Mouse (Mus musculus) activated CD4-positive, CD25-positive, alpha-beta regulatory T cell (primary cell): ENCODE measurements around the gene Panx3. TPM values are rescaled to one million over a fixed set of nuclear protein-coding genes. Genes with fewer than 3 reads are reported as not detected.

Experiments used
- polyA plus RNA-seq, 2 experiments: library from polyadenylated mRNA; unstranded; fragments of 100-300 nt; shearing (Covaris generic); gene quantifications; one replicate each; pipeline ENCODE4 v1.2.1; 2017

The Panx3 gene
- polyA plus RNA-seq: not detected

DNA sequence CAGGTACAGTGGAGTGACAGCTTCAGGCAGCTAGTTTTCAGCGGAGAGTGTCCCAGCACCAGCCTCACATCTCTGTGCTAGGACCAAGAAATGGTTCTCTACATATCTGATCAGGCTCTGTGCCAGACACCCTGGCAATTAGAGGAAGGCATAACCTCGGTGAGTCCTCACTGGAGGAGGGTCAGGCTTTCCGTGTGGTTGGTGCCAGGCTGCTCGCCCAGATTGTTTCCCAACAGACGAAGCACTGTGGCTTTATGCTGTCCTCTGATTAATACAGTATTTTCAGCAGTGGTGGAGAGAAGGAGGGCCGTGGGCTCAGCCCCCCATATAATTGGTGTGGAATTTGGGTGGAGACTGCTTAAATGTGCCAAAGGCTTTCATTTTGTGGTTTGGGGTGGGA is at the start of gene Panx3:
Gene Panx3, minus strand, starts transcription at position 121 of the 400 bp plus-strand sequence.

DNA sequence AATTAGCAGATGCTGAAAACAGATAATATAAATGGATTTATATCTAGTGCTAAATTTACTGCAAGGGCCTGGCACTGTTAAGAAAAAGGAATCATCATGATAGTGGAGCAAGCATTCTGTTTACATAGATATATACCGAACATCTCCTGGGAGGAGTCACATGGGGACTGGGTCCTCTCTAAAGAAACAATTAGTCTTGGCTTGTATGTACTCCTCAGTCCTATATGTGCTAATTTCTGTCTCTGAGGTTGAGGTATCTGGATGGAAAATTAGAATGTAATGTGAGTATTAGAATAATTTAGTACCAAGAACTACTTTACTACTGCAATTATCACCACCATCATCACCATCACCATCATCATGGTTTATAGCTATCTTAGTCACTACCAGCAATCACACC is 47.1 kb upstream of the Panx3 start, which contains the start of gene Olfr160:
Gene Olfr160, minus strand, starts transcription at position 101 of the 400 bp plus-strand sequence.

DNA sequence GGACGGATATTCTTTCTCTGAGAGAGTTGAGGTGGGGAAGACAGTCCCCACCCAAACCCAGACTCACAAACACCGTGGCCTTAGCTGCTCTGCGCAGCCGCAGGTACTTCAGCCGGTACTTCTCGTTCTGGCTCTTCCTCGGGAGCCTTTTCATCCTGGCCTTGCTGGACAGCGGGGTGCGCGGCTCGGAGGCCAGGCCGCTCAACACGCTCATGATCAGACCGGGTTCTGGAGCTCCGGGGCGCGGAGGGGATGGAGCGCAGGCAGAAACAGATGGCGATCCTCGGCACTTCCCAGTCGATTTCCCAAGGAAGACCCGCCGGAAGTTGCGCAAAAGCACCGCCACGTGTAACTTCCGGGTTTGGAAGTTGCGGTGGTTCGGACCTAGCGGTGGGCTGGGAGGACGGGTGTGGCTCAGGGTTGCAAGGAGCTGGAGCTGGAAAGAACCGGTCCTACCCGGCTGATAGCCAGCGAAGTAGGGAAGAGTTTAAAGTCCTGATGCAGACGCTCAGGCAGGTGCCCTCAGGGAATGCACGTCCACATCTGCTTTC is 12.0 kb downstream of the Panx3 start, which contains the start of gene Tbrg1:
Gene Tbrg1, minus strand, starts transcription at position 382 of the 551 bp plus-strand sequence.

DNA sequence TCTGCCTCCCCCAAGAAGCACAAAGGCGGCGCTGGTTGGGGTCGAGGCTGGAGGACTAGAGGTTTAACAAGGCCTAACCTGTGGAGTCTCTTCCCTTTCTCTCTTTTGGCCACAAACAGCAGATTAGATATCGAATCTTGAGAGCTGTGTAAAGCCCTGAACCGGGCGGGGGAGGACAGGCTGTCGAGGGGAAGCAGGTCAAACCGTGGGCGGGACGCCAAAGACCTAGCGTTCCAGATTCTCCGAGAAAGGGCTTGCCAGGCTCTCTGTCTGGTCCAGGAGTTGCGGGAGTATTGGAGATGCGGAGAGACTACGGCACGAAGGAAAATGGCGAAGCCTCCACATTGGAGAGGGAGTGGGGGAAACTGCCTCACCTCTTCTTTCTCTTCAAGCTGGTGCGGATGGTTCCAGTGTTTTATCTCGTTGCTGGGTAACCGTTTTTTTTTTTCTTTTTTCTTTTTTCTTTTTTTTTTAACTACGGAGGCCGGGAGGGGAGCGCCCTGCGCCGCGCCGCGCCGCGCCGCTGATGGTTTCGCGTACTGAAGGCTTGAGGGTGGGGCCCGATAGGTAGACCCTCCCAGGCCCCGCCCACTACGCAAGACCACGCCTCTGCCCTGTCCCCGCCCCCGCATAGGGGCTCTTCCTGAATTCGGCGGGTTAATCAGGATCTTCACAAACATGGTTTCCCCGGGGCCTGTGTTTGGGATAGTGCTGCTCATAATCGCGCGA is 55.7 kb downstream of the Panx3 start, which contains the start of gene Spa17:
Gene Spa17, minus strand, starts transcription at position 541 of the 729 bp plus-strand sequence.

Other genes starting within 250 kb of the Panx3 start
- gene Robo3, start 236.0 kb downstream of the Panx3 start, polyA plus RNA-seq: under 1 TPM in 1 of 2 experiments, not detected in 1; 0.20 TPM
- gene Msantd2, start 179.9 kb downstream of the Panx3 start, polyA plus RNA-seq: 10 to 100 TPM; 18.1 to 19.9 TPM
- gene Esam, start 141.2 kb downstream of the Panx3 start, polyA plus RNA-seq: under 1 TPM; 0.42 to 0.69 TPM
- not detected for gene Vsig2, start 130.0 kb downstream of the Panx3 start, polyA plus RNA-seq
- 1 to 10 TPM; 1.5 to 3.2 TPM for gene Nrgn, start 116.3 kb downstream of the Panx3 start, polyA plus RNA-seq
- 10 to 100 TPM in 1 of 2 experiments, 1 to 10 TPM in 1; 8.5 to 13.0 TPM for gene Siae, start 113.5 kb downstream of the Panx3 start, polyA plus RNA-seq
- gene Spa17, start 55.5 kb downstream of the Panx3 start, polyA plus RNA-seq: 1 to 10 TPM in 1 of 2 experiments, under 1 TPM in 1; 0.55 to 1.2 TPM
- 100 to 1,000 TPM; 145 to 146 TPM for gene Tbrg1, start 11.9 kb downstream of the Panx3 start, polyA plus RNA-seq
- under 1 TPM; 0.23 to 0.60 TPM for gene Olfr160, start 47.0 kb upstream of the Panx3 start, polyA plus RNA-seq
- gene Olfr874, start 75.9 kb upstream of the Panx3 start, polyA plus RNA-seq: under 1 TPM in 1 of 2 experiments, not detected in 1; 0.18 TPM
- gene Olfr875, start 102.6 kb upstream of the Panx3 start, polyA plus RNA-seq: under 1 TPM in 1 of 2 experiments, not detected in 1; 0.10 TPM
- gene Olfr876, start 133.8 kb upstream of the Panx3 start, polyA plus RNA-seq: under 1 TPM; 0.07 to 0.32 TPM
- under 1 TPM in 1 of 2 experiments, not detected in 1; 0.16 TPM for gene Olfr877, start 185.0 kb upstream of the Panx3 start, polyA plus RNA-seq
- not detected for gene Olfr145, start 227.5 kb upstream of the Panx3 start, polyA plus RNA-seq
- gene Olfr878, start 248.6 kb upstream of the Panx3 start, polyA plus RNA-seq: under 1 TPM in 1 of 2 experiments, not detected in 1; 0.12 TPM